Mouse (Mus musculus) megakaryocyte, adult 5-6 weeks (primary cell): ENCODE results near the gene 9230112D13Rik. TPM values are rescaled to one million over a fixed set of nuclear protein-coding genes. Genes with fewer than 3 reads are reported as not detected.

Experiments used
- ATAC-seq: 2 replicates; pipeline ENCODE4 v1.8.0; 2016; ENCODE audit warnings: mild to moderate bottlenecking, inconsistent platforms; ENCODE audit not compliant: poor library complexity, severe bottlenecking
- total RNA-seq, 2 experiments: library from RNA; stranded (forward) in 1 of 2; stranded (reverse) in 1 of 2; fragments of 153-499, 151-499 nt in 1 of 2; fragments of 221-1000, 200-1000 nt in 1 of 2; gene quantifications; 2 replicates each; pipeline versions ENCODE4 v1.2.3 to v1.2.4; 2015 to 2017

Gene 9230112D13Rik
- total RNA-seq, 2 experiments from 2014 or later: not detected

DNA sequence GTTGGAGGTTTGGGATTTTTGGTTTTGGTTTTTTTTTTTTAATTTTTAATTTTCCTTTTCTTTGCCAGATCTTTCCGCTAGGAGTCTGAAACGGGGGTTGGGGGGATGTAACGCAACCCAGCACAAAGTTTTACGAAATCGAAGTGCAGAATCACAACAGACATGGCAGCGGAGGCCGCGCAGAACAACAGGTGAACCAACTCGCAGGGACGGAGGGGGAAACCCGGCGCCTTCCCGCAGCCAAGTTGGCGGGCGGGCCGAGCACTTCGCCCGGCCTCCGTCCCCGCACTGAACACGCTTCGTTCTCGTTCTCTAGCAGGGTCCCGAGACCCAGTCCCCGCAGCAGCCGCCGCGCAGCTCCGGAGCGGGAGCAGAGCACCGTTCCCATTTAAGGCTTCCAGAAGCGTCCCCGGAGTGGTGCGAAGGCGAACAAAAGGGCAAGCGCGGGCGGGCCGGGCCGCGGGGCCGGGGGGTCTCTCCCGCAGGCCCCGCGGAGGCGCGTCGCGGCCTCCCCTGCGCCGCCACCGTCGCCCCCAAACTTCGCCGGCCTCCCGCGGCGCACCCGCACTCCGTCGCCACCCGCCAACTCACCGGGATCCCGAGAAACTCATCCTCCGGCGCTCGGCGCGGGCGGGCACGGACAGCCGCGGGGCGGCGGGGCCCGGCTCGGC lies 20.7 kb downstream of the 9230112D13Rik start:
- ATAC-seq: peak; percentile 26

DNA sequence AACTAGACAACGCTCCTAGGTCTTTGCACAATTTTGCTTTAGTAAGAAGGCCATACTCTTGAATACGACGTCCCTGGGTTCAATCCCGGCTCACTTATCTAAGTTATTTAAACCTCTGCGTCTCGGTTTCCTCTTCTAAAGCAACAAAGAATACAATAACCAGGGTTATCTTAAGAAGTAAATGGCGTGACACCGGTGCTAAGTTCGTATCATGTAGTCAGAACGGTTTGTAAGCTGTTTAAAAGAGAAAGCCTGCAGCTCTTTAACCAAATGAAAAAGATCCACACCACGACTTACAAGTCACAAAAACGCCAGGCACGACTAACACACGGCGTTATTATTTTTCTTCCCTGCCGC lies 21.2 kb downstream of the 9230112D13Rik start:
- ATAC-seq: no peak

DNA sequence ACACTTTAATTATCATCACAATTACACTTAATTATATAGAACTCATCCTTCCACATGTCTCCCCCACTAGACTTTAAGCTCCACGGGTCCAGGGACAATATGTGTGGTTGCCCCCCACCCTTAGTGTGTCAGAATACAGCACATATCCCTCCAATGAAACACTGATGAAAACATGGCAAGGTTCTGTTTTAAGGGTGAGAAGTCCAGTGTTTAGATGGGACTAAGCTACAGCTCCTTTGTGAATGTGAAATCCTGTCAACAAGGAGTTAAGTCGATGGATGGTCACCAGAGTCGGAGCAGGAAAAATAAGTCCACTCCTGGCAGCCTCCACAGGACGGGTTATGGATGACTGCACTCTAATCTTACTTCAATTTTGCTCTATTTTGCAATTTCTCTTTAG lies 22.3 kb downstream of the 9230112D13Rik start:
- no peak for ATAC-seq

DNA sequence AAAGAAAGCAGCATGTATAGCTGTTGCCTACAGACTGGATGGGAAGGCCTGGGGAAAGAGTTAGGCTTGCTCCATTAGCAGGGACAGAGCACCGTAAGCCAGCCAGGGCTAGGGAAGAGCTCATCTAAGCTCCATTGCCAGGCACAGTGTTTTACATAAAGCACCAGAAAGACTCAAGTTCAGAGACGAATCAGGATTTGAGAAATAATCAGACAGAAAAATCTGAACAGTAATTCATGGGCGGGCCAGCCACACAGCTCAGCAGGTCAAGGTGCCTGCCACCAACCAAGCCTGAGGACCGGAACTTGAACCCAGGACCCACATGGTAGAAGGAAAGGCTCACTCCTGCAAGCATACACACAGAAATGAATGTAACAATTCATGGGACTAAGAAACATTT lies 22.9 kb downstream of the 9230112D13Rik start:
- no peak for ATAC-seq

DNA sequence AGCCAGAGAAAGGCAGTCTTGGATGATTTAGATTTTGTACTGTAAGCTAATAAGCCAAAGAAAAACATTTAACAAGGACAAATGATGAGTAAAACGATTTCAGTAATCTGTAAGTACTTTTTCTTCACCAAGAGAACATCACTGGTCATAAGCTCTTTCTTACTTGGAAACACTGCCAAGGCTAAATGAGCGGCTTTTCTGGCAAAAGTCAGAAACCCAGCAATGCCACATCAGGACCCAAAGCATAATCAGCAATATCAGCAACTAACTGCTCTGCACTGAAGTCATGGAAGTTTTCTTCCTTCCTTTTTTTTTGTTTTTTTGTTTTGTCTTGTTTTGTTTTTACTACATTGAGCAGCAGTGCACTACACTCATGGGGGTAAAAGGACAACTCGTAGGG lies 25.3 kb downstream of the 9230112D13Rik start:
- no peak for ATAC-seq

DNA sequence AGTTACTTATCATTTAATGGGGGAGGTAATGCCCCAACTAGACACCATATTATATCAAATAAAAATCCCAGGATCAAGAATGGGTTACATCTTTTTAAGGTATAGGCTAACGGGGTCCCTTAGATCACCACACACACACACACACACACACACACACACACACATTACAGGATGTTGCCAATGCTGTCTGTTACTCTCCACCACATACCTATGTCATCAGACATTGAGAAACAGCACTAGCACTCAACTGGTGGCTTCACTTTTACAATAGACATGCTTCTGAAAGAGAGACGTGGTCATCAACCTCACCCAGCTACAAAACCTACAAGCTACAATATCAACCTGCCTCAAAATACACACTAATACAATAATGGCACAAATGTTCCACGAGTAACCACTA lies 28.9 kb downstream of the 9230112D13Rik start:
- ATAC-seq: peak; percentile 85

DNA sequence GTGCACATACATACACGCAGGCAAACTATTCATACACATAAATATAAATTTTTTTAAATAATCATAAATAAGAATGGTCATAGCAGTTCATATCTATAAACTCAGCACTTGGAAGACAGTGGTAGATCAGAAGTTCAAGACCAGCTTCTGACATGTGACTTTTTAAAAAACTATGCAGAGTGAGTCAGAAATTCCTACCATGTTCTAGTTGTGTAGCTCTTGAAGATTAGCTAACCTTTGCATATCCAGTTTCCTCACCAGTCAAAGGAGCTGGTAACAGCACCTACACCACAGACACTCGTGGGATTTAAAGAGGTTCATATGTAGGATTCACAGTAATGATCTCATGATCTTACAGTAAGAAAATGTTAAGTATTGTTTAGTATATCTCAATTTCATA lies 29.9 kb downstream of the 9230112D13Rik start:
- no peak for ATAC-seq

DNA sequence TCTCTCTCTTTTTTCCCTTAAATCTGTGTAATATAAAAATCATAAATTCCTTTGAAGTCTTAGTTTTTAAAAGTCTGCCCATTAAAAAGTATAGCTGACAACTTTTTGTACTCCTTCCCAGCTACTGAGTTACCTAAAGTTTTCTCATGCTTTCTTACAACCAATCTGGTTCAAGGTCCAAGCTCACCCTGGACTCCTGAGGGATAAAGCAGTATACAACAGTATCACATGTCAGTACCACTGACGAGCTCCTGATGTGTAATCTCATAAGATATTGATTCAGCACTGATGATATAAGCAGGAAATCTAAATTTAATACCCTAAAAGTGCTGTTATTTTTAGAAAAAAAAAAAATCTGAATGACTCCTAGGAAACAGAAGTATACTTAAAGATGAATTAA lies 31.6 kb downstream of the 9230112D13Rik start:
- no peak for ATAC-seq

DNA sequence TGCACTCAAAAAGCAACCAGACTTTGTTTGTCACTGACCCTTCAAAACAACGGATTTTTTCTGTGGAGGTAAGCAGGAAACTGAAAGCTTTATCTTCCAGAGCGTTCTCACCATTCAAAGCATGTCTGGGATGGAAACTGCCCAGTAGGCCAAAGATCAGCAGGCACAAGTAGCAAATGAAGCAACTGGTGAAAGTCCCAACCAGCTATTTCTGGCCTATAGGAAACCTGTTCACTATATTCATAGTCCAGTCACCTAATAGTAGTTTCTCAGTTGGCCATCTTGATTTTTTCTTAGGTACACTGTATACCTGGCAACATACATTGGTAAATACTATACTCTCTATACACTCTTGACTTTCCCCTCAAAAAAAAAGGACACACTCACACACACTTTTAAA lies 32.7 kb downstream of the 9230112D13Rik start:
- ATAC-seq: no peak

DNA sequence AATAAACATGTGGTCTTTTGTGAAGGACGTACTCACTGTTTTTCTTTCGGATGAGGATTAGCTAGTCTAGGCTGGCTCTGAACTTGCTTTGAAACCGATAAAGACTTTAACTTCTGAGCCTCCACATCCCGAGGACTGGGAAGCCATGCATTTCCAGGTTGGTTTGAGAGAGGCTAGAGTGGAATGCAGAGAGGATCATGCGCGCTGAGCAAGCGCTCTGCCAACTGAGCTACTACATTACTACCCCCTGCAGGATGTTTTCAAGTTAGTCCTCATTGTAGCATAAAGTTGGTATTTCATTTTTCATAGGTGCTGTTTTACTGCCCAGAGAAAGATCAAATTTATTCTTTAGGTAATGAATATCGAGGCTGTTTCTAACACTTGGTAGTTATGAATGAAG lies 36.4 kb downstream of the 9230112D13Rik start:
- no peak for ATAC-seq

DNA sequence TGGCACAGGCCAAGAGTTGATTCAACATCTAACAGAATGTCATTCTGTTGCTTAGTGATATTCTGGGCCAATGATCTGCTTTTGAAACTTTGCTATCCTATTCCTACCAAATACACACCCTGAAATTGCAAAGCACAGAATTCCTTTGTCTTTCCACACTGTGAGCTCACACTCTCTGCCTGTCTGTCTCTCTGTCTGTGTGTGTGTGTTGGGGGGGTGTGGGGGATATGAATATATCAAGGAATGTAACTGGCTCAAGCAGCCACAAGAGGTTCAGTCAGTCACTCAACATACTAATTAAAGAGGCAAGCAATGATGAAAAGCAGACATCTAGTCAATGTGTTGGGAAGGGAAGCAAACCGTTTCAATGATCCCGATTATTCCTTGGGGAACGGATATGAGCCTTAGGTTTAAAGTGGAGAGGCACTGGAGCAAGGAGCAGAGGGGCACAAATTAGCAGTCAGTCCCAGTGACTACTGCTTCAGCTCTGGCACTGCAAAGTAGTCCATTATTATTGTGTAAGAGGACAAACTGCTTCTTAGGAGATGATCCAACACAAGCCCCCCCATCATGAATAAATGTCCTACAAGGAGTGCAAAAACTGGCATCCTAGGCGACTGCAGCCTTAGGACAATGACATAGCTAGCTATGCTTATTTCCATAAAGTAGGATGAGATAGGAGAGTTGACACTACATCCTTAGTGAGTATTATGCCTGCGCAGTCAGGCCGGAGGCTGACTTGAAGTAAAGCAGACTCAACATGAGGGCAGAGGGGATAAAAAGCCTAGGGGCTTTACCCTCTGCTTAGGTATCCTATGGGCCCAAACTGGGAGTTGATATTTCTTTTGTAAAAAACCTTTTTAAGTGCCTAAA lies 38.9 kb downstream of the 9230112D13Rik start:
- ATAC-seq: no peak

DNA sequence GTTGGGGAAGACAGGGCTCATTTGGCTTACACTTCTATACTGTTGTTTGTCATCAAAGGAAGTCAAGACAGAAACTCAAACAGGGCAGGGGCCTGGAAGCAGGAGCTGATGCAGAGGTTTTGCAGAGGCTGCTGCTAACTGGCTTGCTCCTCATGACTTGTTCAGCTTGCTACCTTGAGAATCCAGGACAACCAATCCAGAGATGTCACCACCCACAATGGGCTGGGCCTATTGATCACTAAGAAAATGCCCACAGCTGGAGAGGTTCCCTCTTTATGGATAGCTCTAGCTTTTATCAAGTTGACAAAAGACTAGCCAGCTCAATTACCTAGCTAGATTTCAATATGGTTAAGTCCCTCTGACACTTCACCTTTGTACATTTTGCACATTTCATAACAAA lies 51.0 kb downstream of the 9230112D13Rik start:
- no peak for ATAC-seq

DNA sequence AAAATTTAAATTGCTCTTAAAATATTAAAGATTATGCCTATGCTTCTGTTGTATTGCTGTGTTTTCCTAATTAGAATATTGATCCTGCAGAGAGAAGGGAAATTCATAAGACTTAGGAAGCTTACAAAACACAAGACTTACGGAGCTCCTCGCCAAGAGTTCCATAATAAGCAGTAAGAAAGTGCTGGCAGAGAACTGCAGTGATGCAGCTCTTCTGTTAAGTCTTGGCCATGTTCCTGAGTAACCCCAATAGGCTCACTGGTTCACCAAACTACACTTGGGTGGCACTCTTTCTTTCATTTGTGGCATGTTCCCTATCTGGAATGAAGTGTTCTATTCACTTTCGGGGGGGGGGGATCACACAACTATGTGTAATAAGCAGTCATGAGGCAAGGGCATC lies 56.3 kb downstream of the 9230112D13Rik start:
- ATAC-seq: no peak

Other genes starting within 250 kb of the 9230112D13Rik start
- gene Shld2, start 212.3 kb downstream of the 9230112D13Rik start, total RNA-seq (2015): 11.5 and 13.4 TPM in 2 replicates
- 12.9 and 14.6 TPM in 2 replicates for gene Shld2, start 212.3 kb downstream of the 9230112D13Rik start, total RNA-seq (2017)
- 362 and 395 TPM in 2 replicates for gene Glud1, start 212.1 kb downstream of the 9230112D13Rik start, total RNA-seq (2015)
- 294 and 308 TPM in 2 replicates for gene Glud1, start 212.1 kb downstream of the 9230112D13Rik start, total RNA-seq (2017)
- not detected in 2 replicates for gene Fam25c, start 167.4 kb downstream of the 9230112D13Rik start, total RNA-seq (2015)
- gene Fam25c, start 167.4 kb downstream of the 9230112D13Rik start, total RNA-seq (2017): not detected in 2 replicates
- gene Sncg, start 148.0 kb downstream of the 9230112D13Rik start, total RNA-seq (2015): not detected in 2 replicates
- gene Sncg, start 148.0 kb downstream of the 9230112D13Rik start, total RNA-seq (2017): not detected in 2 replicates
- gene Mmrn2, start 147.3 kb downstream of the 9230112D13Rik start, total RNA-seq (2015): not detected in 2 replicates
- gene Mmrn2, start 147.3 kb downstream of the 9230112D13Rik start, total RNA-seq (2017): not detected in 2 replicates
- gene Bmpr1a, start 19.5 kb downstream of the 9230112D13Rik start, total RNA-seq (2015): 2.5 and 3.2 TPM in 2 replicates
- gene Bmpr1a, start 19.5 kb downstream of the 9230112D13Rik start, total RNA-seq (2017): 2.3 and 2.6 TPM in 2 replicates
- gene Ldb3, start 65.9 kb upstream of the 9230112D13Rik start, total RNA-seq (2015): not detected in 2 replicates
- gene Ldb3, start 65.9 kb upstream of the 9230112D13Rik start, total RNA-seq (2017): not detected in 2 replicates
- not detected in 2 replicates for gene Opn4, start 77.3 kb upstream of the 9230112D13Rik start, total RNA-seq (2015)
- not detected in 2 replicates for gene Opn4, start 77.3 kb upstream of the 9230112D13Rik start, total RNA-seq (2017)
- gene Wapl, start 151.1 kb upstream of the 9230112D13Rik start, total RNA-seq (2015): 71.0 and 71.7 TPM in 2 replicates
- 94.2 and 101 TPM in 2 replicates for gene Wapl, start 151.1 kb upstream of the 9230112D13Rik start, total RNA-seq (2017)